Mouse (Mus musculus) right cerebral cortex, postnatal 36 days (tissue): ENCODE results near the gene Reep3.
"Not testable (repeated sequence)": the region's sequence is repeated elsewhere in the genome, so short reads cannot be mapped to it uniquely, and the experiment has no call there.

Experiments
- DNase-seq, 2 experiments: peaks; one replicate each; pipeline ENCODE4 v3.0.0; 2022; ENCODE audit warnings: low spot score in 2 of 2, mixed read lengths in 1 of 2

The Reep3 gene

GRCm38 (mm10) chr10:67017315-67017714 is 79.4 kb downstream of the Reep3 start:
- DNase-seq: no peak

- DNase-seq: no peak
These were observed 80.0 kb downstream of the Reep3 start for GRCm38 (mm10) chr10:67016615-67017278.

GRCm38 (mm10) chr10:67014746-67015145 is 82.0 kb downstream of the Reep3 start:
- no peak for DNase-seq

- no peak for DNase-seq
These were observed 86.2 kb downstream of the Reep3 start for GRCm38 (mm10) chr10:67010521-67010920.

GRCm38 (mm10) chr10:67004527-67005042 is 92.2 kb downstream of the Reep3 start:
- DNase-seq: peak in 1 of 2 experiments; percentile 37

GRCm38 (mm10) chr10:67003743-67004526 is 92.8 kb downstream of the Reep3 start:
- DNase-seq: no peak

GRCm38 (mm10) chr10:67003009-67003742 is 93.6 kb downstream of the Reep3 start:
- DNase-seq: no peak

GRCm38 (mm10) chr10:67002207-67003008 is 94.3 kb downstream of the Reep3 start:
- DNase-seq: no peak

- not testable (repeated sequence) for DNase-seq
These were observed 95.7 kb downstream of the Reep3 start for GRCm38 (mm10) chr10:67000958-67001615.

GRCm38 (mm10) chr10:67000136-67000535 is 96.6 kb downstream of the Reep3 start:
- DNase-seq: no peak

- DNase-seq: no peak
These were observed 98.0 kb downstream of the Reep3 start for GRCm38 (mm10) chr10:66998770-66999169.

GRCm38 (mm10) chr10:66995181-66995580 is 101.6 kb downstream of the Reep3 start:
- no peak for DNase-seq

GRCm38 (mm10) chr10:66994469-66994868 is 102.3 kb downstream of the Reep3 start:
- DNase-seq: no peak

GRCm38 (mm10) chr10:66992591-66992990 is 104.2 kb downstream of the Reep3 start:
- DNase-seq: no peak

- no peak for DNase-seq
These were observed 106.2 kb downstream of the Reep3 start for GRCm38 (mm10) chr10:66990506-66990905.

- DNase-seq: no peak
These were observed 113.7 kb downstream of the Reep3 start for GRCm38 (mm10) chr10:66983043-66983442.

GRCm38 (mm10) chr10:66978215-66978614 is 118.5 kb downstream of the Reep3 start:
- DNase-seq: no peak

GRCm38 (mm10) chr10:66977093-66977492 is 119.7 kb downstream of the Reep3 start:
- DNase-seq: no peak

GRCm38 (mm10) chr10:66975451-66975850 is 121.3 kb downstream of the Reep3 start:
- no peak for DNase-seq

- no peak for DNase-seq
These were observed 122.3 kb downstream of the Reep3 start for GRCm38 (mm10) chr10:66974417-66974816.

- DNase-seq: no peak
These were observed 122.9 kb downstream of the Reep3 start for GRCm38 (mm10) chr10:66973866-66974265.
